Mouse (Mus musculus): ENCODE data around the gene Olfr298.

Gene Olfr298

GRCm38 (mm10) chr7:86492384-86492783 lies at the start of gene Olfr298:
Gene Olfr298, minus strand, starts transcription at chr7:86492484.
- no peak for DNase-seq

DNA sequence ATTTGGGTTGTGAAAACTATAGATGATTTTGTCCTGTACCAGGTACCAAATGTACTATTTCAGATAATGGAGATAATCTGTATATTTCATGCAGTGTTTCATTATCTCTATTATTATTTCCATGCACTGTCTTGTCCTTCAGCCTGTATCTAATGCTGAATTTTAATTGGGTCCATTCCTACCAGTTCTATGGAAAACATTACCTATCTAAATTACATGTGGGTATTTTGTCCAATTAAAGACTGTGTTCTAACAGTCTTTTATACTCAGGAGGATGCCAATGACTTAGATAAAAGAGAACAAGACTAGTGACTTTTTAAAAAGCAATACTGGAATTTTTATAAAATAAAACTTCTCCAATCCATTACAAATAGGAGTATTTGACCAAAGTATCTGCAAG lies 27.4 kb upstream of the Olfr298 start, which contains the start of gene Olfr297:
Gene Olfr297 (plus strand): TSS at position 301 of the 400 bp plus-strand sequence.
- DNase-seq, result no peak

DNA sequence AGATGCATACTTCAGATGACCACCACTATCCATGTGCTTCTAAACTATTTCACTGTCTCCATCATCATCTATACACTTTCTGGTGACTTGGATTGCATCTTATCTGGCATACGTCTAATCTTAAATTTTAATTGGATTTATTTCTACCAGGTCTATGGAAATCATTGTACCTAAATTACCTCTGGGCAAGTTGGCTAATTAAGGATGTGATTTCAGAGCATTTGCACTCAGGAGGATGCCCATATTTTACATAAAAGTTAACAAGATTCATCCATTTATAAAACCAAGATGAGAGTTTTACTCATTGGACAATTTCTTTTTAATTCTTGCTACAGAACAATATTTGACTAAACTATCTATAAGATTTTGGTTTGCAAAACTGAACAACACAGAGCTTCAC lies 32.7 kb downstream of the Olfr298 start, which contains the start of gene Olfr299:
Gene Olfr299 (plus strand): TSS at position 301 of the 400 bp plus-strand sequence.
- no peak for DNase-seq

Measured in lung, postnatal 10 days (tissue).